8 mouse cellular contexts compared by ENCODE assay signal in genomic region chr7:40762520-40762919, GRCm38 (mm10).
DNase-seq lines count a peak whose midpoint lies in the region; ATAC-seq and TF ChIP-seq lines count a peak whose summit lies in the region.

No protein-coding gene starts in this region.

- no peaks in the 10 kb centered on the region for H3K27me3 ChIP-seq in liver, postnatal 0 days (ENCODE audit: insufficient read depth, low read length)
- H3K27me3 ChIP-seq in liver, embryonic 12.5 days (replicated peaks), result no peaks in the 10 kb centered on the region
- H3K27me3 ChIP-seq in stomach, postnatal 0 days (ENCODE audit: control insufficient read depth, insufficient read depth, low read length), result no peaks in the 10 kb centered on the region

- DNase-seq in liver, postnatal 0 days, result peak; percentile 25
- DNase-seq in embryo, embryonic 11.5 days (ENCODE audit: low read depth, low spot score), result peak; percentile 36
- DNase-seq in kidney, adult 8-10 months, result peak; percentile 5 to 7
- DNase-seq in left cerebral cortex, postnatal 25 days (ENCODE audit: low spot score in 2 of 2), result peak; percentile 52 to 61
- DNase-seq in stomach, postnatal 0 days (ENCODE audit: low spot score), result peak; percentile 26
- DNase-seq in urinary bladder, postnatal 36 days (ENCODE audit: low spot score in 2 of 2), result no peak

- no peak overlapping the region for H3K4me2 ChIP-seq in liver, postnatal 0 days (ENCODE audit: low read depth, low read length)
- no peak overlapping the region for H3K4me2 ChIP-seq in liver, embryonic 12.5 days
- H3K4me2 ChIP-seq in stomach, postnatal 0 days (replicated peaks; ENCODE audit: low read depth), result no peak overlapping the region

- TF ChIP-seq CTCF in liver, postnatal 0 days (IDR thresholded peaks at IDR 0.05; ENCODE audit: low read depth), result no peak
- no peak for TF ChIP-seq CTCF in stomach, postnatal 0 days (IDR thresholded peaks at IDR 0.05; ENCODE audit: low read depth)

- ATAC-seq in liver, postnatal 0 days, result no peak
- no peak for ATAC-seq in liver, embryonic 12.5 days
- no peak for ATAC-seq in stomach, postnatal 0 days (ENCODE audit: low FRiP score, low TSS enrichment)
- no peak for ATAC-seq in erythroblast, adult 5-6 weeks (replicated peaks; ENCODE audit: low FRiP score, poor library complexity, severe bottlenecking)

- TF ChIP-seq EP300 in liver, postnatal 0 days (IDR thresholded peaks at IDR 0.05; ENCODE audit: low read depth), result no peak
- no peak for TF ChIP-seq EP300 in stomach, postnatal 0 days (optimal IDR thresholded peaks at IDR 0.05)

- no peak overlapping the region for H3K4me3 ChIP-seq in liver, postnatal 0 days (ENCODE audit: low read depth, low read length)
- no peak overlapping the region for H3K4me3 ChIP-seq in liver, embryonic 12.5 days
- no peak overlapping the region for H3K4me3 ChIP-seq in stomach, postnatal 0 days (ENCODE audit: low read depth, low read length)

- no peaks in the 10 kb centered on the region for H3K9me3 ChIP-seq in liver, postnatal 0 days (ENCODE audit: low read length)
- no peaks in the 10 kb centered on the region for H3K9me3 ChIP-seq in liver, embryonic 12.5 days (replicated peaks)
- no peaks in the 10 kb centered on the region for H3K9me3 ChIP-seq in stomach, postnatal 0 days (ENCODE audit: control insufficient read depth, low read length)

- intact Hi-C loops in left cerebral cortex, postnatal 25 days (cut with DNase I), result no loop called here

- no peaks in the 10 kb centered on the region for H3K36me3 ChIP-seq in liver, postnatal 0 days (replicated peaks; ENCODE audit: insufficient read depth, low read length)
- no peaks in the 10 kb centered on the region for H3K36me3 ChIP-seq in liver, embryonic 12.5 days
- H3K36me3 ChIP-seq in stomach, postnatal 0 days (ENCODE audit: control insufficient read depth, insufficient read depth, low read length), result no peaks in the 10 kb centered on the region

- H3K4me1 ChIP-seq in liver, postnatal 0 days (ENCODE audit: insufficient read depth), result no peaks in the 10 kb centered on the region
- H3K4me1 ChIP-seq in liver, embryonic 12.5 days, result no peaks in the 10 kb centered on the region
- no peaks in the 10 kb centered on the region for H3K4me1 ChIP-seq in stomach, postnatal 0 days (replicated peaks; ENCODE audit: control insufficient read depth, insufficient read depth)

- no peak overlapping the region for H3K27ac ChIP-seq in liver, postnatal 0 days (ENCODE audit: low read depth)
- H3K27ac ChIP-seq in liver, embryonic 12.5 days, result no peak overlapping the region
- no peak overlapping the region for H3K27ac ChIP-seq in stomach, postnatal 0 days (replicated peaks)

- H3K9ac ChIP-seq in liver, postnatal 0 days (replicated peaks), result no peak overlapping the region
- no peak overlapping the region for H3K9ac ChIP-seq in liver, embryonic 12.5 days
- no peak overlapping the region for H3K9ac ChIP-seq in stomach, postnatal 0 days (ENCODE audit: low read length)

- WGBS in liver, postnatal 0 days (ENCODE audit: insufficient replicate concordance), result 12% methylated on average over 5 of the region's 5 CpGs
- 10% methylated on average over 5 of the region's 5 CpGs for WGBS in liver, embryonic 12.5 days (ENCODE audit: insufficient replicate concordance)
- WGBS in stomach, postnatal 0 days, result 6% methylated on average over 5 of the region's 5 CpGs

Comparison
In these comparisons a context has a peak if more than half of its experiments do, and no peak if none do; other contexts are left out.
1. DNase-seq: peak in liver, postnatal 0 days (single experiment), embryo, embryonic 11.5 days (single experiment), kidney, adult 8-10 months (2 of 2), left cerebral cortex, postnatal 25 days (2 of 2) and stomach, postnatal 0 days (single experiment); none in urinary bladder, postnatal 36 days (0 of 2).